Mouse (Mus musculus): ENCODE results near the gene Psapl1. TPM values are rescaled to one million over a fixed set of nuclear protein-coding genes. Genes with fewer than 3 reads are reported as not detected.

Gene Psapl1
- polyA plus RNA-seq (2012; rRNA removed), result 0.05 TPM in 1 of 2 replicates, not detected in the other

- no peak for DNase-seq (ENCODE audit: low read depth, low spot score)
- WGBS, result 56% methylated on average over 10 of the region's 10 CpGs
Observed at GRCm38 (mm10) chr5:36203916-36204315, at the start of gene Psapl1. Psapl1 (plus strand) TSS chr5:36204021.

DNA sequence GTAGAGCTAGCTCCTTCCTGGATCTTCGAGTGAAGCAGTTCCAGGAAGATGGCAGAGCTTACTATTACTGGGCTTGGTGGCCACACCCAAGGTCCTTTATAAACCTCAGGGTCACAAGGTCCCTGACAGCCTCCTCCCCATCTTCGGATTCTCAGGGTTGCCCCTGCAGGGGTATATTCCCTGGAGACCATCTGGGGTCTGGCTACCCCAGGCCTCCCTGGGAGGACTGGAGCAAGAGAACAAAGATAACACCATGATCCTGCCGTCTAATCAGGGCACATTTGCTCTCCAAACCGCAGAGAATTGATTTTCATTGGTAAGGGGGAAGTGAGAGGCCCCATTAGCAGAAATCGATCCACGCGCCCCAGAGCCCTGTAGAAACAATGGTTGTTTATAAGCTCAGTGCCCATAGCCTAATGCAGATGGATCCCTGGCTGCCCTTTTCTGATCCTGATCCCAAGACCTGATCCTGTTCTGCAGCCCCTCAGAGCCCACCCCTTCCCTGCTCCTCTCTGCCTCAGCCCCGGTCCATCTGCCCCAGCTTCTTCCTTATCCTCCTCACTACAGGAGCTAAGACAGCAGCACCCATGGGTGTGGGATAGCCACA is 48.8 kb upstream of the Psapl1 start:
- 61% methylated on average over 8 of the region's 8 CpGs for WGBS
- no peak for DNase-seq (ENCODE audit: low read depth, low spot score)

GRCm38 (mm10) chr5:36165424-36166302 is 38.2 kb upstream of the Psapl1 start:
- 88% methylated on average over 21 of the region's 21 CpGs for WGBS

DNA sequence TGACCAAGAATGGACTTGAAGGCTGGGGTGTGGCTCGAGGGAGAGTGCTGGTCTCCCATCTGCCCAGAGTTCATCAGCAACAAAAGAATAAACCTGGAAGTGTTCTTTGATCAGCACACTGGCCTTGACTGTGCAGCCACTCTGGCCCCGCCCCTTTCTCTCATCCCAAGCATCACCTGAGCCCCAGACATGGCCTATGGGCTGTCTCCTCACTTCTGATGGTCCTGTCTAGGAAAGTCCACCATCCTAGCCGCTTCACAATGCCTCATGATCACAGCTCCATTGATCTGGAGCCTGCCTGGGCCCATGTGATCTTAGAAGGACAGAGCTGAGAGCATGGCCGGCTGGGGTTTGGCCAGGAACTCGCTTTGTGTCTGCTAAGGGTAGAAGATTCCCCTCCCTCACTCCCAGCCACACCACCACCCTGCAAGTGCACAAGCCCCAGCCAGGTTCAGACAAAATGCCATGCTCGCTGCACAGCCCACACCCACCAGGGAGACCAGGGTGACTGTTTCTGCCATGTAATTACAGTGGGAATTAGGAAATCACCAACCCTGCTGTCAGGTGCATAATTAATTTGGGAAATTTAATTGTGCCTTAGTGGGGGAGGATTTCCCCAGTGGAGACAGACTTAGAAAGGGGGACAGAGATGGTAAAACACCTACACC is 37.3 kb upstream of the Psapl1 start:
- no peak for DNase-seq (ENCODE audit: low read depth, low spot score)
- WGBS, result 75% methylated on average over 6 of the region's 6 CpGs

More at GRCm38 (mm10) chr5:36165424-36166302, 38.2 kb upstream of the Psapl1 start:
- DNase-seq (ENCODE audit: low read depth, low spot score), result no peak

DNA sequence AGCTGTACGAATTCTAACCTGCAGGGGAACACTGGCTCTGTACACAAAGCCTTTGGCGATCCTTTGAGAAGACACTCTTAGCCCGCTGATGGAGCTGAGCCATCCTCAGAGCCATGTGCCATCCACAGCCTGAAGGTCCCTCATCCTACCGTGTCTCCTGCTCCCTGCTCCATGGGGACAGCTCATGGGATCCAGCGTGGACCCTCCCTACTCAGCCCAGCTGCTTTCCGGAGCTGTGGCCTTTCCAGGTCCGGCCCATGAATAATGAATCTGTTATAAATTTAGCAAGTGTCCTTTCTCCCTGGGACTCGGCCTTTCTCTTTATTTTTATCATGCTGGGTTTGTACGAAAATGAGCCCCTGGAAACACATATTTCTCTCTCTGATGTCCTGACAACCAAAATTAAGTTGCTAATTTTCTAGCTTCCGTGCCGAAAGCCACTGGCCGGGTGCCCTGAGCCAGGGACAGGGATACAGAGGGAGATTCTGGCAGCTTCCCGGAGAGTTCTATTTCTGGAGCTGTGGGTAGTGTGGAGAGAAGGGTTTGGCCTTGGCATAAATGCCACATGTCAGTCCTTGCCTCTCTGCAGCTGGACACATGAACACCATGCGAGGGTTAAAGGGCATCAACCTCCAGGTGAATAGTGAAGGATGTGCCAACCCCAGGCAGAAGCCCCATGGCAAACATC is 34.7 kb upstream of the Psapl1 start:
- WGBS, result 74% methylated on average over 14 of the region's 14 CpGs
- DNase-seq (ENCODE audit: low read depth, low spot score), result no peak

DNA sequence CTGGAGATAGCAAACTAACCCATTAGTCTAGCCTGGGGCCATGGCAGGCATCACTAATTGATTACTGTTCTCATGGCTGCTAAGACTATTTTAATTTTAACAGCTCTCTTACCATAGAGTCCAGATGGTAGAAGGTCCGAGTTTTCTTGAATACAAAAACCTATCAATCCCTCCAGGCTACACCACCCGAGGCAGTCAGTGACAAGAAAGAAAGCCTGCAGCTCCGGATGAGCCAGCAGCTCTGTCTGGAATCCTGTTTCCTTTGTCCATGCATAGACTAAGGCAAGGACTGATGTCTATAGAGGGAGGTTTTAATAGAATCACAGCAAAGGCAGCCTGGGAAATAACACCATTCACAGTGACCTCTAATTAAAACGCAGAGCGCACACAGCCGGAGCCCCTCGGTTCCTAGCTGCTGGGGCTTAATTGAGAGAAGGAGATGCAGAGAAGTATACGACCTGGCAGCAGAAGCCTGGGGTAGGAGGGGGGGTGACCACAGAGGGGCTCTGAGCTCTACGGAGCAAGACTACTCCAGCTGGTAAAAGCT is 29.2 kb upstream of the Psapl1 start:
- 68% methylated on average over 9 of the region's 9 CpGs for whole genome bisulfite sequencing
- no peak for DNase-seq (ENCODE audit: low read depth, low spot score)

- DNase-seq (ENCODE audit: low read depth, low spot score), result no peak
- 82% methylated on average over 11 of the region's 11 CpGs for WGBS
Observed at GRCm38 (mm10) chr5:36176409-36176808, 27.4 kb upstream of the Psapl1 start.

DNA sequence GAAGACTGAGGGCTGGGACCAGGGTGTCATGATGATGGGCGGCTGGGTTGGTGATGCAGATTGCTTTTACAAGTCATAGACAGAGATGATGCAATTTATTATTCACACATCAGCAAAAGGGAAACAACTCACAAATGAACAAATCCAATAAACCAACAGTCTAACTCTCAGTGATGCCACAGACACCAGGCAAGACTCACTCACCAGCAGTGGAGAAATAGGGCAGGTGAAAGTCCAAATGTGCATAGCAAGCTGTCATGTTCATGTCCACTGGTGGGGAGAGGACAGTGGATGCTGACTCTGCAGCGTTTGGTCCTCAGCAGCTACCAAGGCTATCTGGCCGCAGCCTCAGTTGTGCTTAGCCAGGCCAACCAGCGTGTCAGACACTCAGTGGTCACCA is 26.9 kb upstream of the Psapl1 start:
- no peak for DNase-seq (ENCODE audit: low read depth, low spot score)
- WGBS, result 89% methylated on average over 4 of the region's 4 CpGs

DNA sequence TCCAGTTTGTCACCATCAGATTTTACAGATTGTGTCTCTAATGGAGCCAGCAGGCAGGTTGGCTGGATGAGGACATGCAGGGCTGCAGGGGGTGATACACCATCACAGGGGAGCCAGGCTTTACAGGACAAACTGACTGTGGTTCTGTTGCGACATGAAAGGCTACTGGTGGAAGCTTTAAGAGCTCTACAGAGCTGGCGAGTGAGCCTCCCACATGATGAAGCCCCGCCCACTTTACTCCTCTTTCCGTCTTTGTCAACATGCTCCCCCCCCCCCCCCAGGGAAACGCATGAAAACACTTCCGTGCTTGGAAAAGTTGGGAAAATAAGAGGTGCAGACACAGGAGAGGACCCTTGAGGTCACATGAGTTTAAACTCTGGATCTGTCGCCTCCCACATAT is 25.6 kb upstream of the Psapl1 start:
- 44% methylated on average over 7 of the region's 7 CpGs for WGBS
- DNase-seq (ENCODE audit: low read depth, low spot score), result no peak

DNA sequence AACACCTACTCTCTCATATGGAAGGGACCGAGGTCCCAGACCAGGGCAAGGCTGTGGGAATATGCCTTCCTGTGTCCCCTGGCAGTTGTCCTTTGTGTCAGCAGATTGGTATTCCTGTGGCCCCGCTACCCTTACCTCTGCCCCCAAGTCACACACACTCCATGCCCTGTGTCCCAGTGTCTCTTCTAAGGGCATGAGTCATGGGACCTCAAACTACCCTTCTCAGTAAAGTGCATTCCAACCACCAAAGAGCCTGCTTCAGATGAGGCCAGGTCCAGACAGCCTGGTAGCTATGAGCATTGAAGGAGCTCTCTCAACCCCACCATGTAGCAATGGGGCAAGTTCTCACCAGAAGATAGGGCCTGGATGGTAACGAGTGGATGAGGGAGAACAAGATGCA is 25.0 kb upstream of the Psapl1 start:
- WGBS, result 89% methylated on average over 3 of the region's 3 CpGs
- DNase-seq (ENCODE audit: low read depth, low spot score), result no peak

- WGBS, result 89% methylated on average over 5 of the region's 5 CpGs
- no peak for DNase-seq (ENCODE audit: low read depth, low spot score)
Observed at GRCm38 (mm10) chr5:36179708-36180107, 24.1 kb upstream of the Psapl1 start.

DNA sequence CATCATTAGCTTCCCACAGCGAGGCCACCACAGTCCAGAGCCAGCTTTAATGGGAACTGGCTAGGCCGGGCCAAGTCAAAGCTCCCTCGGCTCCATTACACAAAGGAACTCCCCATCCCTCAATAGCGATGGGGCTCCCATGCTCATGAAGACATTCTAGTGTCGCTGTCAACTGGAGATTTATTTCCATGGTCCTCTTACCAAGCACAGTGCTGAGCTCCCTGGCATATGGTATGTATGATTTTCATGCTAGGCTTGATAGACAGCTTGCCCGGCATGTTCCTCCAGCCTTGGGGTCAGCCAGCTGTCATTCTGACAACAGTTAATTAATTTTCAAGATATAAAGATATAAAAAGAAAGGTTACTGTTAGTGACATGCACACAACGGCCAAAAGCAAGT is 21.5 kb upstream of the Psapl1 start:
- no peak for DNase-seq (ENCODE audit: low read depth, low spot score)
- 91% methylated on average over 7 of the region's 7 CpGs for WGBS

DNA sequence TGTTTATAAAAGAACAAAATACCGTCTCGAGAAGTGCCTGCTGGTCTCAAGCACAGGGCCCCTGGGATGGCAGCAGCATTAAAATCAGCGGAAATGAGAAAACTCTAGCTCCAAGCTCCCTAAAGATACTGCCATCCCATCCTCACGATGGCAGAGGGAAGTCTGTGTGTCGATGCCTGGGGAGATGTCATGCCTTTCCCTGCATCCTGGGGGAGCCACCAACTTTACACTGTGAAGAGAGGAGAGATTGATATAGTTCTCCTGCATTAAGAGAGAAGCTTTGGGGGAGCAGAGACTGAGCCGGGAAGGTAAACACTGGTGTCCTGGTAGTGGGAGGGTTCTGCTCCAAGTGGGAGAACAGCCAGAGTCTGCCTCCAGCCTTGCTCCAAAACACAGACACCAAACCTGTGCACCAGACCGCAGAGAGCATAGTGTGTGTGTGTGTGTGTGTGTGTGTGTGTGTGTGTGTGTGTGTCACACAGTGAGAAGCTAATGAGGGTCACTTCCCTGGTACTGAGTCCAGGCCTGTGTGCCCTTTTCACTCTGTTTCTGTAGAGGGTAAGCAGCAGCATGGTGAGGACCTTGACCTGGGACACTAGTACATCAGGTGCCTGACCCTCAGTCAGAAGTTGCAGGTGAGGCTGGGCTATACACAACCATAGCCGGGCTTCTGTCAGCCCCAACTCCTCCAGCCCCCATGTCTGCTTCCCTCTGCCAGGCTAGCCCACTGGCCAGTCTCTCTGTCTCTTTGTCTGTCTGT is 17.3 kb upstream of the Psapl1 start:
- no peak for DNase-seq (ENCODE audit: low read depth, low spot score)
- 57% methylated on average over 8 of the region's 8 CpGs for WGBS

DNA sequence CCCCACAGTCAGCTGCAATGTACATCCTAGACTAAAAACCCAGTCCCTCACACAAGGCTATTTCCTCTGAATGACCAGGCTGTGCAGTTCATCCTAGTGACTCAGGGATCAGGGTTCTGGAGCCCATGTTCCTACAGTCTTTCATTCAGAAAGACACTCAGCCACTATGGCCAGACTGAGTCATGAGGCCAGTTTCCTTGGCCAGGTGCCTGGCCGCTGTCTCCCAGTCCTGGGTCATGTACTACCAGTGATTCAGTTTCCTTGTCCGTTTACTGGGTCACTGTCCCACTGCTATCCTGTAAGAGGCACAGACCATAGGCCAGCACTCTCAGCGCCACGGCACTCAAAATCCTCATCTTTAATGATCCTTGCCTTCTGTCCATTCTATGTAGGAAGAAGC is 15.5 kb upstream of the Psapl1 start:
- no peak for DNase-seq (ENCODE audit: low read depth, low spot score)
- WGBS, result 78% methylated on average over 4 of the region's 4 CpGs

- WGBS, result 82% methylated on average over 4 of the region's 4 CpGs
- DNase-seq (ENCODE audit: low read depth, low spot score), result no peak
Observed at GRCm38 (mm10) chr5:36191285-36191684, 12.5 kb upstream of the Psapl1 start.

- 79% methylated on average over 3 of the region's 3 CpGs for WGBS
- no peak for DNase-seq (ENCODE audit: low read depth, low spot score)
Observed at GRCm38 (mm10) chr5:36191876-36192275, 11.9 kb upstream of the Psapl1 start.

DNA sequence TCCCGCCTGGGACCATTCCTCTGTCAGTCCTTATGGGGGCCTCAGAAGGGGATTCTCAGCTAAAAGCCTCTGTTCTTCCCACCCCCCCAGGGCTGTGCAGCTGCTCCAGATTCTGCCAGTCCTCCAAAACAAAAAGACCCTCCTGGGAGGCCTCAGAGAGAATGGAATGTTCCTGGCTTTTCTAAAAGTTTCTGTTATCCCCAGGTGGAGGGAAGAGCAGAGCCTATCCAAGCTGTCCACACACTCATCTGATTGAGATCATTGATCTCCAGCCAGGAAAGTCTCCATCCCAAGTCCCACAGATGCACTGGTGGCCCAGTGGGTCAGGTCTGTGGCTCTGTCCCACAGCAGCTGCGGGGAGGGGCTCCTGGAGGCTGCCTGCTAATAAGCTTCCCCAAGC is 11.1 kb upstream of the Psapl1 start:
- 91% methylated on average over 2 of the region's 2 CpGs for WGBS
- DNase-seq (ENCODE audit: low read depth, low spot score), result no peak

GRCm38 (mm10) chr5:36194631-36195030 is 9.2 kb upstream of the Psapl1 start:
- DNase-seq (ENCODE audit: low read depth, low spot score), result no peak

DNA sequence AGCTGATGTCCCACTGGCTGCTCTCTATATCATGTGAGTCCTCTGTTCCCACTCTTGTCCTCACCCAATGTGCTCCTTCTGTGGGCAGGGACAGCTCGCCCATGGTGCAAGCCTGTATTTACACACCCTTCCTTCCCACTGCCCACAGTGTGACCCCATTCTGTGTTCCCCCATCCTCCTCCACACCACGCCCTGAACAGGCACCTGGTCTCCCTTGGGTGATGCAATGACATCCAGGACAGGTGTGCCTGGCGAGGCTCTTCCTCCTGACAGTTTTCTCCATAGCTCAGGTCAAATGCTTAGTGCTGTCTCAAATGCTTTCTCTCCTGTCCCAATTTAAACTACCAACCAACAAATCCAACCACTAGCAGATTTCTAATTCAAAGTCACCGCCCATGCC is 8.4 kb upstream of the Psapl1 start:
- no peak for DNase-seq (ENCODE audit: low read depth, low spot score)
- 73% methylated on average over 4 of the region's 4 CpGs for WGBS

More at GRCm38 (mm10) chr5:36194631-36195030, 9.2 kb upstream of the Psapl1 start:
- 71% methylated on average over 4 of the region's 4 CpGs for WGBS

All from large intestine, adult 2 months (tissue).